Mouse (Mus musculus): ENCODE data around the gene Senp6. TPM values are rescaled to one million over a fixed set of nuclear protein-coding genes. Genes with fewer than 3 reads are reported as not detected.

Senp6 gene
- total RNA-seq, 2 experiments from 2014 or later: 143 to 169 TPM

- ATAC-seq (replicated peaks; ENCODE audit: low FRiP score, low TSS enrichment, poor library complexity, severe bottlenecking): no peak
These were observed 99.0 kb downstream of the Senp6 start for GRCm38 (mm10) chr9:80165690-80166089.

- no peak for ATAC-seq (replicated peaks; ENCODE audit: low FRiP score, low TSS enrichment, poor library complexity, severe bottlenecking)
These were observed 99.7 kb downstream of the Senp6 start for GRCm38 (mm10) chr9:80166425-80166824.

- no peak for ATAC-seq (replicated peaks; ENCODE audit: low FRiP score, low TSS enrichment, poor library complexity, severe bottlenecking)
These were observed 100.4 kb downstream of the Senp6 start for GRCm38 (mm10) chr9:80167089-80167488.

GRCm38 (mm10) chr9:80169551-80169950 lies 102.8 kb downstream of the Senp6 start:
- ATAC-seq (replicated peaks; ENCODE audit: low FRiP score, low TSS enrichment, poor library complexity, severe bottlenecking): no peak

GRCm38 (mm10) chr9:80171241-80171640 lies 104.5 kb downstream of the Senp6 start:
- ATAC-seq (replicated peaks; ENCODE audit: low FRiP score, low TSS enrichment, poor library complexity, severe bottlenecking): no peak

- ATAC-seq (replicated peaks; ENCODE audit: low FRiP score, low TSS enrichment, poor library complexity, severe bottlenecking): no peak
These were observed 105.9 kb downstream of the Senp6 start for GRCm38 (mm10) chr9:80172396-80173222.

- ATAC-seq (replicated peaks; ENCODE audit: low FRiP score, low TSS enrichment, poor library complexity, severe bottlenecking): no peak
These were observed 106.9 kb downstream of the Senp6 start for GRCm38 (mm10) chr9:80173629-80174028.

- no peak for ATAC-seq (replicated peaks; ENCODE audit: low FRiP score, low TSS enrichment, poor library complexity, severe bottlenecking)
These were observed 110.2 kb downstream of the Senp6 start for GRCm38 (mm10) chr9:80176696-80177478.

- ATAC-seq (replicated peaks; ENCODE audit: low FRiP score, low TSS enrichment, poor library complexity, severe bottlenecking): no peak
These were observed 112.0 kb downstream of the Senp6 start for GRCm38 (mm10) chr9:80178670-80179069.

- no peak for ATAC-seq (replicated peaks; ENCODE audit: low FRiP score, low TSS enrichment, poor library complexity, severe bottlenecking)
These were observed 113.0 kb downstream of the Senp6 start for GRCm38 (mm10) chr9:80179688-80180087.

GRCm38 (mm10) chr9:80180771-80181170 lies 114.1 kb downstream of the Senp6 start:
- no peak for ATAC-seq (replicated peaks; ENCODE audit: low FRiP score, low TSS enrichment, poor library complexity, severe bottlenecking)

GRCm38 (mm10) chr9:80181692-80182091 lies 115.0 kb downstream of the Senp6 start:
- no peak for ATAC-seq (replicated peaks; ENCODE audit: low FRiP score, low TSS enrichment, poor library complexity, severe bottlenecking)

- no peak for ATAC-seq (replicated peaks; ENCODE audit: low FRiP score, low TSS enrichment, poor library complexity, severe bottlenecking)
These were observed 117.4 kb downstream of the Senp6 start for GRCm38 (mm10) chr9:80184138-80184537.

GRCm38 (mm10) chr9:80185737-80186136 lies 119.0 kb downstream of the Senp6 start:
- ATAC-seq (replicated peaks; ENCODE audit: low FRiP score, low TSS enrichment, poor library complexity, severe bottlenecking): no peak

GRCm38 (mm10) chr9:80186693-80187092 lies 120.0 kb downstream of the Senp6 start:
- ATAC-seq (replicated peaks; ENCODE audit: low FRiP score, low TSS enrichment, poor library complexity, severe bottlenecking): no peak

GRCm38 (mm10) chr9:80188324-80188893 lies 121.7 kb downstream of the Senp6 start:
- no peak for ATAC-seq (replicated peaks; ENCODE audit: low FRiP score, low TSS enrichment, poor library complexity, severe bottlenecking)

- no peak for ATAC-seq (replicated peaks; ENCODE audit: low FRiP score, low TSS enrichment, poor library complexity, severe bottlenecking)
These were observed 124.5 kb downstream of the Senp6 start for GRCm38 (mm10) chr9:80191240-80191639.

- no peak for ATAC-seq (replicated peaks; ENCODE audit: low FRiP score, low TSS enrichment, poor library complexity, severe bottlenecking)
These were observed 125.6 kb downstream of the Senp6 start for GRCm38 (mm10) chr9:80192324-80192723.

GRCm38 (mm10) chr9:80194446-80194845 lies 127.7 kb downstream of the Senp6 start:
- no peak for ATAC-seq (replicated peaks; ENCODE audit: low FRiP score, low TSS enrichment, poor library complexity, severe bottlenecking)

Measured in megakaryocyte-erythroid progenitor cell, adult 5-6 weeks (primary cell).